Mouse (Mus musculus) midbrain, postnatal 0 days (tissue): ENCODE data around the gene Ctnna2. TPM values are rescaled to one million over a fixed set of nuclear protein-coding genes. Genes with fewer than 3 reads are reported as not detected.

ENCODE experiments used
- ATAC-seq: fragments of 200-750 bp; cut with Nextera tagmentation; 2 replicates; pipeline ENCODE4 v1.8.0; 2017; ENCODE audit warnings: moderate number of reproducible peaks, mild to moderate bottlenecking, moderate TSS enrichment, moderate library complexity; ENCODE audit not compliant: low FRiP score
- DNase-seq: peaks from one replicate; pipeline ENCODE4 v3.0.0-alpha.2; 2015; ENCODE audit warnings: low spot score
- H3K27ac ChIP-seq: fragments of 300-500 bp; sonication (generic); 2 replicates; pipeline ENCODE4 v1.5.1; 2014; ENCODE audit warnings: low read depth, mild to moderate bottlenecking, low read length, mixed read lengths
- H3K27me3 ChIP-seq: fragments of 300-500 bp; sonication (generic); 2 replicates; pipeline ENCODE4 v1.6.1; 2014; ENCODE audit warnings: low read length, control low read depth, mixed read lengths; ENCODE audit not compliant: insufficient read depth
- H3K36me3 ChIP-seq: fragments of 300-500 bp; sonication (generic); 2 replicates; pipeline ENCODE4 v1.6.1; 2014; ENCODE audit warnings: low read length, control low read depth, mixed read lengths; ENCODE audit not compliant: insufficient read depth
- H3K4me1 ChIP-seq: fragments of 300-500 bp; sonication (generic); 2 replicates; pipeline ENCODE4 v1.6.1; 2014; ENCODE audit warnings: mild to moderate bottlenecking, control low read depth, antibody characterized with exemption, low read length, mixed read lengths; ENCODE audit not compliant: insufficient read depth
- H3K4me2 ChIP-seq: fragments of 300-500 bp; sonication (generic); 2 replicates; pipeline ENCODE4 v1.6.1; 2014; ENCODE audit warnings: low read depth, mild to moderate bottlenecking, low read length, mixed read lengths; ENCODE audit not compliant: poor library complexity, severe bottlenecking
- H3K4me3 ChIP-seq: fragments of 300-500 bp; sonication (generic); 2 replicates; pipeline ENCODE4 v1.5.1; 2014; ENCODE audit warnings: low read depth, mild to moderate bottlenecking, low read length, moderate library complexity
- H3K9ac ChIP-seq: fragments of 300-500 bp; sonication (generic); replicated peaks from 2 replicates; pipeline ENCODE4 v1.6.1; 2014; ENCODE audit warnings: mild to moderate bottlenecking, low read length, moderate library complexity, mixed read lengths; ENCODE audit not compliant: poor library complexity, severe bottlenecking
- H3K9me3 ChIP-seq: fragments of 300-500 bp; sonication (generic); 2 replicates; pipeline ENCODE4 v1.6.1; 2016; ENCODE audit warnings: low read length, control low read depth
- CTCF ChIP-seq: IDR thresholded peaks from 2 replicates; pipeline ENCODE4 v1.5.1; 2016; ENCODE audit warnings: antibody characterized with exemption, mild to moderate bottlenecking
- WGBS: fragments of 180-500 bp; shearing (Covaris S2); extraction: QIAGEN DNeasy Blood & Tissue Kit; methylation state at CpG from one replicate; pipeline ENCODE4 v1.1.7; 2014; 5-methylcytosine and 5-hydroxymethylcytosine counted together
- polyA plus RNA-seq: library from polyadenylated mRNA; unstranded; fragments of >200 nt; fragmentation: Nextera tagmentation; extraction: Ambion mirVana; gene quantifications from 2 replicates; pipeline ENCODE4 v1.2.1, GENCODE M21; 2015
- total RNA-seq: library from RNA; depleted of rRNA; stranded (reverse); fragments of >200 nt; gene quantifications from 2 replicates; pipeline ENCODE4 v1.2.3, GENCODE M21; 2014

Gene Ctnna2
- total and polyA plus RNA-seq, 2 experiments from 2014 or later, result 108 to 208 TPM

- Histone ChIP-seq H3K27me3 (no peaks in the 10 kb centered on the region), H3K27ac (no peak overlapping the region), H3K36me3 (no peaks in the 10 kb centered on the region), H3K4me3 (no peak overlapping the region), H3K4me1 (no peaks in the 10 kb centered on the region), H3K9me3 (no peaks in the 10 kb centered on the region), H3K9ac (no peak overlapping the region), H3K4me2 (no peak overlapping the region)
- peak; percentile 53 for TF ChIP-seq CTCF
- no peak for ATAC-seq
- peak; percentile 41 for DNase-seq
- 83% methylated on average over 2 of the region's 2 CpGs for WGBS
Observed at GRCm38 (mm10) chr6:77839076-77839475, 140.4 kb downstream of the Ctnna2 start.

- DNase-seq, result peak; percentile 41
Observed at GRCm38 (mm10) chr6:77838653-77839052, 140.8 kb downstream of the Ctnna2 start.

GRCm38 (mm10) chr6:77837543-77837942 is 142.0 kb downstream of the Ctnna2 start:
- ATAC-seq, result no peak
- no peaks in the 10 kb centered on the region for H3K9me3 ChIP-seq
- H3K27me3 ChIP-seq, result no peaks in the 10 kb centered on the region
- H3K27ac ChIP-seq, result no peak overlapping the region
- H3K4me2 ChIP-seq, result no peak overlapping the region
- H3K9ac ChIP-seq, result no peak overlapping the region
- WGBS, result 94% methylated on average over 3 of the region's 3 CpGs
- H3K4me3 ChIP-seq, result no peak overlapping the region
- H3K36me3 ChIP-seq, result no peaks in the 10 kb centered on the region
- H3K4me1 ChIP-seq, result no peaks in the 10 kb centered on the region
- no peak for TF ChIP-seq CTCF
- DNase-seq, result no peak

More at GRCm38 (mm10) chr6:77838653-77839052, 140.8 kb downstream of the Ctnna2 start:
- H3K9me3 ChIP-seq, result no peaks in the 10 kb centered on the region
- no peak overlapping the region for H3K4me3 ChIP-seq
- H3K4me1 ChIP-seq, result no peaks in the 10 kb centered on the region
- no peak overlapping the region for H3K9ac ChIP-seq
- ATAC-seq, result no peak
- TF ChIP-seq CTCF, result no peak
- no peak overlapping the region for H3K27ac ChIP-seq
- no peaks in the 10 kb centered on the region for H3K27me3 ChIP-seq
- no peaks in the 10 kb centered on the region for H3K36me3 ChIP-seq
- H3K4me2 ChIP-seq, result no peak overlapping the region

- 79% methylated on average over 2 of the region's 2 CpGs for WGBS
- Histone ChIP-seq H3K4me1 (no peaks in the 10 kb centered on the region), H3K27me3 (no peaks in the 10 kb centered on the region), H3K36me3 (no peaks in the 10 kb centered on the region), H3K4me2 (no peak overlapping the region), H3K27ac (no peak overlapping the region), H3K4me3 (no peak overlapping the region), H3K9me3 (no peaks in the 10 kb centered on the region), H3K9ac (no peak overlapping the region)
- no peak for DNase-seq
- TF ChIP-seq CTCF, result no peak
- no peak for ATAC-seq
Observed at GRCm38 (mm10) chr6:77834680-77835079, 144.8 kb downstream of the Ctnna2 start.

GRCm38 (mm10) chr6:77827526-77827925 is 152.0 kb downstream of the Ctnna2 start:
- Histone ChIP-seq H3K9ac (no peak overlapping the region), H3K36me3 (no peaks in the 10 kb centered on the region), H3K4me1 (no peaks in the 10 kb centered on the region), H3K4me2 (no peak overlapping the region), H3K4me3 (no peak overlapping the region), H3K27me3 (no peaks in the 10 kb centered on the region), H3K9me3 (no peaks in the 10 kb centered on the region), H3K27ac (no peak overlapping the region)
- DNase-seq, result no peak
- WGBS, result 72% methylated on average over 1 of the region's 1 CpGs
- ATAC-seq, result no peak
- TF ChIP-seq CTCF, result no peak

- no peak for ATAC-seq
- Histone ChIP-seq H3K27me3 (no peaks in the 10 kb centered on the region), H3K27ac (no peak overlapping the region), H3K9me3 (no peaks in the 10 kb centered on the region), H3K4me2 (no peak overlapping the region), H3K36me3 (no peaks in the 10 kb centered on the region), H3K4me1 (no peaks in the 10 kb centered on the region), H3K4me3 (no peak overlapping the region), H3K9ac (no peak overlapping the region)
- TF ChIP-seq CTCF, result no peak
- 56% methylated on average over 3 of the region's 3 CpGs for WGBS
- DNase-seq, result no peak
Observed at GRCm38 (mm10) chr6:77817116-77817515, 162.4 kb downstream of the Ctnna2 start.
